Mouse (Mus musculus): Measurements from ENCODE around the gene Gm17364. TPM values are rescaled to one million over a fixed set of nuclear protein-coding genes. Genes with fewer than 3 reads are reported as not detected.
"Not testable (repeated sequence)": the region's sequence is repeated elsewhere in the genome, so short reads cannot be mapped to it uniquely, and the experiment has no call there.

Gm17364 gene
- polyA plus RNA-seq, 1 experiment from 2014 or later: not detected

- not testable (repeated sequence) for H3K9ac ChIP-seq; H3K9me3 ChIP-seq; H3K27ac ChIP-seq (replicated peaks); H3K36me3 ChIP-seq; ATAC-seq (ENCODE audit: low FRiP score, low read depth); H3K27me3 ChIP-seq
- Histone ChIP-seq H3K4me3 (peak overlapping the region; percentile 79), H3K4me2 (peak overlapping the region; percentile 61), H3K4me1 (replicated peaks) (peaks cover 23% of the 10 kb centered on the region)
- 97% methylated on average over 5 of the region's 5 CpGs for WGBS
These were observed 22.5 kb downstream of the Gm17364 start for GRCm38 (mm10) chr13:41251232-41251631.

DNA sequence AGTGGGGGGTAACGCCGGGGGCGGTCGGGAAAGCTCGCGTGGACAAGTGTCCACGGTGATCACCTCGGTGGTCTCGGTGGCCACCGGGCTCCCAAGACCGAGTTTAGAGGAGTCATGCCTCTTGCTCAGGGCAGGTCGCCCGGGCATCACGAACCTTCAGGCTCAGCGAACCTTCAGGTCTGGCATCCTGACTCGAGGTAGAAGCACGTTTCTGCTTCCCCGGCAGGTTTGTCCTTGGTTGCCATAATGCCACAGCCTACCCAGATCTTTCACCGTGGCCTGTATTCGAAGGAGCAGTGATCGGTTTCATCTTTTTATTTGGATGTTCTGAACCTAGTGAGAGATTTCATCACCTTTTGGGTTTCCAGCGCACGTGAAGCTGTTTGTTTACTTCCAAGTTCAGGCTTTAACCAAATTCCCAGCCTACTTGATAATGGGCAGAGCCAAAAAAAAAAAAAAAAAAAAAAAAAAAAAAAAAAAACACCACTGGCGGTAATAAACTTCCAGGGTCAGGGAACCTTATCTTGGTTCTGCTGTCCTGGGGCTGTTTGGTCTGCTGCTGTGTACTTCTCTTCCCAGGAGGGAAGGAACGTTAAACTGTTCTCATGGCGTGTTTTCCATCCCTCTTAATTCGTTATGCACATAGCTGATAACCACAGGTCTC is 23.3 kb downstream of the Gm17364 start:
- no peaks in the 10 kb centered on the region for H3K9me3 ChIP-seq
- H3K27ac ChIP-seq (replicated peaks): peak overlapping the region; percentile 90
- peak overlapping the region; percentile 79 for H3K4me3 ChIP-seq
- H3K36me3 ChIP-seq: no peaks in the 10 kb centered on the region
- WGBS: under 1% methylated on average over 27 of the region's 27 CpGs
- H3K27me3 ChIP-seq: no peaks in the 10 kb centered on the region
- peak overlapping the region; percentile 87 for H3K9ac ChIP-seq
- 0 out of 2 replicates have a peak, but pooled peaks have one; percentile 1 for ATAC-seq (ENCODE audit: low FRiP score, low read depth)
- H3K4me1 ChIP-seq (replicated peaks): peaks cover 23% of the 10 kb centered on the region
- peak overlapping the region; percentile 61 for H3K4me2 ChIP-seq

GRCm38 (mm10) chr13:41249538-41250317 is 24.0 kb downstream of the Gm17364 start, which contains the start of gene Smim13:
Smim13 (plus strand) TSS chr13:41249844.
- WGBS: 2% methylated on average over 58 of the region's 78 CpGs

GRCm38 (mm10) chr13:41248751-41249520 is 24.8 kb downstream of the Gm17364 start:
- Histone ChIP-seq H3K4me3 (peak overlapping the region; percentile 79), H3K27me3 (no peaks in the 10 kb centered on the region), H3K36me3 (no peaks in the 10 kb centered on the region), H3K9me3 (no peaks in the 10 kb centered on the region), H3K4me1 (replicated peaks) (peaks cover 23% of the 10 kb centered on the region), H3K27ac (replicated peaks) (peak overlapping the region; percentile 74), H3K9ac (peak overlapping the region; percentile 38), H3K4me2 (peak overlapping the region; percentile 61)
- WGBS: 47% methylated on average over 12 of the region's 12 CpGs
- ATAC-seq (ENCODE audit: low FRiP score, low read depth): peak; percentile 7; the same call in 1 of the 2 replicates

More at GRCm38 (mm10) chr13:41249538-41250317, 24.0 kb downstream of the Gm17364 start, which contains the start of gene Smim13:
- H3K36me3 ChIP-seq: no peaks in the 10 kb centered on the region
- H3K9me3 ChIP-seq: no peaks in the 10 kb centered on the region
- peaks cover 23% of the 10 kb centered on the region for H3K4me1 ChIP-seq (replicated peaks)
- peak within 1 kb of the TSS; percentile 79 for H3K4me3 ChIP-seq
- H3K27ac ChIP-seq (replicated peaks): peak within 1 kb of the TSS; percentile 90
- peak within 1 kb of the TSS; percentile 61 for H3K4me2 ChIP-seq
- peak; percentile 98 for ATAC-seq (ENCODE audit: low FRiP score, low read depth)
- no peaks in the 10 kb centered on the region for H3K27me3 ChIP-seq
- H3K9ac ChIP-seq: peak within 1 kb of the TSS; percentile 87

GRCm38 (mm10) chr13:41244306-41244830 is 29.4 kb downstream of the Gm17364 start:
- Histone ChIP-seq H3K9ac (no peak overlapping the region), H3K36me3 (no peaks in the 10 kb centered on the region), H3K27me3 (0 out of 2 replicates have a peak, but pooled peaks cover 4% of the 10 kb centered on the region), H3K4me3 (no peak overlapping the region), H3K4me1 (replicated peaks) (peaks cover 5% of the 10 kb centered on the region), H3K4me2 (no peak overlapping the region), H3K9me3 (no peaks in the 10 kb centered on the region), H3K27ac (replicated peaks) (no peak overlapping the region)
- no peak for ATAC-seq (ENCODE audit: low FRiP score, low read depth)
- WGBS: 70% methylated on average over 6 of the region's 6 CpGs

GRCm38 (mm10) chr13:41241557-41241956 is 32.2 kb downstream of the Gm17364 start:
- H3K36me3 ChIP-seq: no peaks in the 10 kb centered on the region
- no peak overlapping the region for H3K4me2 ChIP-seq
- ATAC-seq (ENCODE audit: low FRiP score, low read depth): no peak

DNA sequence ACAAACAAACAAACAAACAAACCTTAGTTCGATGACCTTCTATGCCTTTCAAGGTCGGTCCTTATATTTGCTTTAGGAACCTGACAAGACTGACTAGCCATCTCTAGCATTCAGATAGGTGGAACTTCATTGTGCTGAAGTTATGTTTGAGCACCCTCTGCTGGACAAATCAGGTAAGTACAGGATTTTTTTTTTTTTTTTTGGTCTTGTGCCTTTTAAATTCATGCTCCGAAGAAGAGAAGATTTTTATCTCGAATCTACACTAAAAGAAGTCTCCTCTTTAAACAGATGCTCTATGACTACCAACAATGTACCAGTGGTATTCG is 35.0 kb downstream of the Gm17364 start:
- Histone ChIP-seq H3K27ac (replicated peaks) (no peak overlapping the region), H3K36me3 (no peaks in the 10 kb centered on the region), H3K4me2 (no peak overlapping the region), H3K4me3 (no peak overlapping the region), H3K9me3 (no peaks in the 10 kb centered on the region), H3K9ac (no peak overlapping the region), H3K4me1 (replicated peaks) (no peaks in the 10 kb centered on the region), H3K27me3 (0 out of 2 replicates have a peak, but pooled peaks cover 4% of the 10 kb centered on the region)
- peak; percentile 77; the same call in 1 of the 2 replicates for ATAC-seq (ENCODE audit: low FRiP score, low read depth)
- WGBS: 12% methylated on average over 5 of the region's 5 CpGs

More at GRCm38 (mm10) chr13:41241557-41241956, 32.2 kb downstream of the Gm17364 start:
- Histone ChIP-seq H3K27ac (replicated peaks) (no peak overlapping the region), H3K9me3 (no peaks in the 10 kb centered on the region), H3K9ac (no peak overlapping the region), H3K4me3 (no peak overlapping the region), H3K4me1 (replicated peaks) (no peaks in the 10 kb centered on the region), H3K27me3 (0 out of 2 replicates have a peak, but pooled peaks cover 4% of the 10 kb centered on the region)
- WGBS: 74% methylated on average over 2 of the region's 2 CpGs

DNA sequence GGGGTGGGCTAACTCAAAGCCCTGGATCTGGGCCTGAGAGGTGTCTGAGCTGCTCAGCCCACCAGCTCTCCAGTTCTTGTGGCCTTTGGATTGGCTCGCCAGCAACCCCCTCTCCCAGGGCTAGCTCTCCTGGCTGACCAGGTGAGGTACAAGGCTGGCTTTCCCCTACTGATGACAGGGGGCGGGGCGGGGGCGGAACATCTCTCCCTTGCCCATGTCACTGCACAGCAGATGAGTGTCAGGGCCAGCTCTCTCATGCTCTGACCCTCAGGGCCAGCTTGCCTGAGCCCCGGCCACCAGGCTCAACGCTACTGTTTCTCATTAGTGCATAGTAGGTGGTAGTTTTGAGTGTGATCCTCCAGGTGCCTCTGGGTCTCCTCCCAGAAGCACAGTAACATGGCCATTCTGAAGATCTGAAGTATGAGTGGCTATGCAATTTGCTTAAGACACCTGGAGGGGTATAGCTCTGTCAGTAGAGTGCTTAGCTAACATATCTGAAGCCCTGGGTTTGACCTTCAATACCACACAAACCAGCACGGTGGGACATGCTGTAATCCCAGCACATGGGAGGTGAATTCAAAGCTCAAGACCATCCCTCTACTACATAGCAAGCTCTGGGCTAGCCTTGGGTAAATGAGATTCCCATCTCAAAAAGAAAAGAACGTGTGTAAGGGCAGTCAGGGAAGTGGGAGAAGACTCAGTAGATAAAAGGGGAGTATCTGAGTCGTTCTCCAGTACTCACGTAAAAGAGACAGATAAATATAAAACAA is 35.6 kb downstream of the Gm17364 start:
- H3K4me1 ChIP-seq (replicated peaks): no peaks in the 10 kb centered on the region
- H3K27me3 ChIP-seq: 0 out of 2 replicates have a peak, but pooled peaks cover 4% of the 10 kb centered on the region
- H3K9me3 ChIP-seq: no peaks in the 10 kb centered on the region
- no peak overlapping the region for H3K4me2 ChIP-seq
- peak; percentile 56; the same call in 1 of the 2 replicates for ATAC-seq (ENCODE audit: low FRiP score, low read depth)
- WGBS: 82% methylated on average over 10 of the region's 10 CpGs
- H3K36me3 ChIP-seq: no peaks in the 10 kb centered on the region
- H3K27ac ChIP-seq (replicated peaks): no peak overlapping the region
- no peak overlapping the region for H3K9ac ChIP-seq
- H3K4me3 ChIP-seq: no peak overlapping the region

DNA sequence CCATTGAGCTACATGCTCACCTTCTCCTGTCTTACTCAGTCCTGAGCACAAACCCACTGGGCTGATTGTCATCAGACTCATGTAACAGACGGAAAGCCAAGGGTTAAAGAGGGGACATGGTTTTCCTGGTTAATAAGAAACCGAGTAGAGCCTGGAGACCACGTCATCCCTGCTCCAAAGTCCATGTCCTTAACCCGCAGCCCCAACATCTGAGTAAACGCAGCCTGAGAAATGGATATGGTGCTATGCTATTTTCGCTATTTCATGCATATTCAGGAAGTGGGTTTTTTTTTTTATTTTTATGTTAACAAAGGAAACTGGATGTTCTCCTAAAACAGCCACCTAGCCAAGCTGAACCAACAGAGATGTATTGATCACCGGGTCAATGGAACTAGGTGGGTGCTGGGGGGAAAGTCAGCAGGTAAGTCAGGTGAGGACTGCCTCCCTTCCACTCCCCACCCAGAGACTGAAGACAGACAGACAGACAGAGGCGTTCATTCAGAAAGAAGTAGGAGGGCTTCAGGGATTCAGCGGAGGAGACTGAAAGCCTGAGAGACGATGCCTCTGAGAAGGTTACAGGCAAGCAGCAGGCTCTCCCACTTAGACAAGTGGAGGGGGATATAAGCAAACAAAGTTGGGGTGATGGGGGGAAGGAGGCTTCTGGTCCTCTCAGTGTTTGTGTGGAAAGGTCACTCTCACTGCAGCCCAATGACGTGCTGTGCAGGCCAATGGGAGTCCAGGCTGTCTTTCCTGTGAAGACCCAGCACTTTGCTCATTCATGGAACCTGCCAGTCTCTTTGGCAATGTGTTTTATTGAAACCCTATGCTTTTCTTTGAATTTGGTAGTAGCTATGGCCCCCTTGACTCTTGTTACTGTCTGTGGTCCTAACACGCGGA is 37.7 kb downstream of the Gm17364 start:
- no peak overlapping the region for H3K27ac ChIP-seq (replicated peaks)
- H3K9me3 ChIP-seq: no peaks in the 10 kb centered on the region
- H3K9ac ChIP-seq: no peak overlapping the region
- H3K4me2 ChIP-seq: no peak overlapping the region
- 0 out of 2 replicates have a peak, but pooled peaks cover 4% of the 10 kb centered on the region for H3K27me3 ChIP-seq
- no peak overlapping the region for H3K4me3 ChIP-seq
- no peaks in the 10 kb centered on the region for H3K4me1 ChIP-seq (replicated peaks)
- 75% methylated on average over 13 of the region's 13 CpGs for WGBS
- no peak for ATAC-seq (ENCODE audit: low FRiP score, low read depth)
- no peaks in the 10 kb centered on the region for H3K36me3 ChIP-seq

GRCm38 (mm10) chr13:41235181-41235580 is 38.6 kb downstream of the Gm17364 start:
- WGBS: 89% methylated on average over 6 of the region's 6 CpGs
- Histone ChIP-seq H3K4me1 (replicated peaks) (no peaks in the 10 kb centered on the region), H3K4me3 (no peak overlapping the region), H3K27ac (replicated peaks) (no peak overlapping the region), H3K27me3 (0 out of 2 replicates have a peak, but pooled peaks cover 4% of the 10 kb centered on the region), H3K9ac (no peak overlapping the region), H3K36me3 (no peaks in the 10 kb centered on the region), H3K4me2 (no peak overlapping the region), H3K9me3 (no peaks in the 10 kb centered on the region)
- no peak for ATAC-seq (ENCODE audit: low FRiP score, low read depth)

Data from hindbrain, embryonic 15.5 days (tissue).